Mouse (Mus musculus): Measurements from ENCODE around the gene Msrb1. TPM values are rescaled to one million over a fixed set of nuclear protein-coding genes. Genes with fewer than 3 reads are reported as not detected.

Msrb1 gene
- total RNA-seq, 1 experiment: 30.2 TPM

GRCm38 (mm10) chr17:24775173-24775572 lies 38.7 kb downstream of the Msrb1 start:
- peaks cover 1 to 17% of the 10 kb centered on the region in 2 experiments; a peak in 3 of 4 replicates for H3K4me1 ChIP-seq (ENCODE audit: control insufficient read depth in 2 of 2, insufficient read depth in 2 of 2, low read length in 2 of 2, poor library complexity in 1 of 2)
- H3K27ac ChIP-seq (ENCODE audit: insufficient read depth, low read depth, low read length, poor library complexity, severe bottlenecking): no peak overlapping the region
- no peak overlapping the region for H3K9ac ChIP-seq (ENCODE audit: insufficient read depth, low read depth, low read length, poor library complexity, severe bottlenecking)
- TF ChIP-seq ZNF384 (IDR thresholded peaks at IDR 0.05; ENCODE audit: low read depth, low read length) (no peak), MAFK (IDR thresholded peaks at IDR 0.05; ENCODE audit: insufficient read depth, low read depth, low read length) (no peak), ZC3H11A (IDR thresholded peaks at IDR 0.05; ENCODE audit: borderline replicate concordance, low read depth, low read length) (no peak), HCFC1 (IDR thresholded peaks at IDR 0.05; ENCODE audit: borderline replicate concordance, insufficient read depth, low read length) (no peak), CHD2 (IDR thresholded peaks at IDR 0.05; ENCODE audit: low read depth, low read length) (no peak)
- no peaks in the 10 kb centered on the region for H3K9me3 ChIP-seq (ENCODE audit: control insufficient read depth, insufficient read depth, low read depth, low read length)
- no peaks in the 10 kb centered on the region for H3K36me3 ChIP-seq (ENCODE audit: control insufficient read depth, insufficient read depth, low read length, poor library complexity, severe bottlenecking)
- no peak overlapping the region for H3K4me3 ChIP-seq (ENCODE audit: insufficient read depth in 1 of 2, low read depth in 1 of 2, low read length in 2 of 2, poor library complexity in 1 of 2, severe bottlenecking in 1 of 2)
- in situ Hi-C loops (cut with MboI; ENCODE audit: low sequenced_read_pairs in 2 of 2, unreplicated experiment in 2 of 2): no loop called here
- DNase-seq (ENCODE audit: low read depth, low spot score): no peak

DNA sequence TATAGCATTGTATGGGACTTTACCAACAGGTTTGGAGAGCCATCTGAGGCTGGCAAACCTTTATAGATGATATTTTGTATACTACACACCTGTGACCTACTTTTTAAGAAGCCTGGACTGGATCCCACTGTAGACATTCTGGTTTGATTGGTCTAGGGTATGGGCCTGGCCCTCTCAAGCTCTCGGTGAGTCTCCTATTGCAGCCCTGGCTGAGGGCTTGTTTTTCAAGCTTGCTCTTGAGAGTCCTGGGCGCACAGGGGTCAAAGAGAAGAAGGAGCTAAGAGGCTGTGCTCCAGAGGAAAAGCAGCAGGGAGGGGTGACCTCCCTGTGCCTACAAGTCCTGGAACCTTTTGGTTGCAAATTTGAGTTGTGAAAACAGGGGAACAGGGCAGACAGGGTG lies 40.6 kb downstream of the Msrb1 start:
- in situ Hi-C loops (cut with MboI; ENCODE audit: low sequenced_read_pairs in 2 of 2, unreplicated experiment in 2 of 2): no loop called here
- no peaks in the 10 kb centered on the region for H3K36me3 ChIP-seq (ENCODE audit: control insufficient read depth, insufficient read depth, low read length, poor library complexity, severe bottlenecking)
- H3K9ac ChIP-seq (ENCODE audit: insufficient read depth, low read depth, low read length, poor library complexity, severe bottlenecking): no peak overlapping the region
- peaks cover 1 to 17% of the 10 kb centered on the region in 2 experiments; a peak in 3 of 4 replicates for H3K4me1 ChIP-seq (ENCODE audit: control insufficient read depth in 2 of 2, insufficient read depth in 2 of 2, low read length in 2 of 2, poor library complexity in 1 of 2)
- no peak for TF ChIP-seq ZNF384 (IDR thresholded peaks at IDR 0.05; ENCODE audit: low read depth, low read length)
- no peak for TF ChIP-seq HCFC1 (IDR thresholded peaks at IDR 0.05; ENCODE audit: borderline replicate concordance, insufficient read depth, low read length)
- no peak for TF ChIP-seq MAFK (IDR thresholded peaks at IDR 0.05; ENCODE audit: insufficient read depth, low read depth, low read length)
- TF ChIP-seq ZC3H11A (IDR thresholded peaks at IDR 0.05; ENCODE audit: borderline replicate concordance, low read depth, low read length): no peak
- no peak for TF ChIP-seq CHD2 (IDR thresholded peaks at IDR 0.05; ENCODE audit: low read depth, low read length)
- H3K27ac ChIP-seq (ENCODE audit: insufficient read depth, low read depth, low read length, poor library complexity, severe bottlenecking): no peak overlapping the region
- DNase-seq (ENCODE audit: low read depth, low spot score): no peak
- no peaks in the 10 kb centered on the region for H3K9me3 ChIP-seq (ENCODE audit: control insufficient read depth, insufficient read depth, low read depth, low read length)
- H3K4me3 ChIP-seq (ENCODE audit: insufficient read depth in 1 of 2, low read depth in 1 of 2, low read length in 2 of 2, poor library complexity in 1 of 2, severe bottlenecking in 1 of 2): no peak overlapping the region

- no peak overlapping the region for H3K27ac ChIP-seq (ENCODE audit: insufficient read depth, low read depth, low read length, poor library complexity, severe bottlenecking)
- no peak overlapping the region for H3K4me3 ChIP-seq (ENCODE audit: insufficient read depth in 1 of 2, low read depth in 1 of 2, low read length in 2 of 2, poor library complexity in 1 of 2, severe bottlenecking in 1 of 2)
- peaks cover 1 to 2% of the 10 kb centered on the region in 2 experiments; a peak in 1 of 4 replicates for H3K4me1 ChIP-seq (ENCODE audit: control insufficient read depth in 2 of 2, insufficient read depth in 2 of 2, low read length in 2 of 2, poor library complexity in 1 of 2)
- no peak for TF ChIP-seq HCFC1 (IDR thresholded peaks at IDR 0.05; ENCODE audit: borderline replicate concordance, insufficient read depth, low read length)
- TF ChIP-seq MAFK (IDR thresholded peaks at IDR 0.05; ENCODE audit: insufficient read depth, low read depth, low read length): no peak
- TF ChIP-seq ZC3H11A (IDR thresholded peaks at IDR 0.05; ENCODE audit: borderline replicate concordance, low read depth, low read length): no peak
- TF ChIP-seq ZNF384 (IDR thresholded peaks at IDR 0.05; ENCODE audit: low read depth, low read length): no peak
- no peak for TF ChIP-seq CHD2 (IDR thresholded peaks at IDR 0.05; ENCODE audit: low read depth, low read length)
- no peak overlapping the region for H3K9ac ChIP-seq (ENCODE audit: insufficient read depth, low read depth, low read length, poor library complexity, severe bottlenecking)
- in situ Hi-C loops (cut with MboI; ENCODE audit: low sequenced_read_pairs in 2 of 2, unreplicated experiment in 2 of 2): no loop called here
- no peaks in the 10 kb centered on the region for H3K36me3 ChIP-seq (ENCODE audit: control insufficient read depth, insufficient read depth, low read length, poor library complexity, severe bottlenecking)
- no peak for DNase-seq (ENCODE audit: low read depth, low spot score)
- no peaks in the 10 kb centered on the region for H3K9me3 ChIP-seq (ENCODE audit: control insufficient read depth, insufficient read depth, low read depth, low read length)
Measured at GRCm38 (mm10) chr17:24780821-24781220, 44.4 kb downstream of the Msrb1 start.

DNA sequence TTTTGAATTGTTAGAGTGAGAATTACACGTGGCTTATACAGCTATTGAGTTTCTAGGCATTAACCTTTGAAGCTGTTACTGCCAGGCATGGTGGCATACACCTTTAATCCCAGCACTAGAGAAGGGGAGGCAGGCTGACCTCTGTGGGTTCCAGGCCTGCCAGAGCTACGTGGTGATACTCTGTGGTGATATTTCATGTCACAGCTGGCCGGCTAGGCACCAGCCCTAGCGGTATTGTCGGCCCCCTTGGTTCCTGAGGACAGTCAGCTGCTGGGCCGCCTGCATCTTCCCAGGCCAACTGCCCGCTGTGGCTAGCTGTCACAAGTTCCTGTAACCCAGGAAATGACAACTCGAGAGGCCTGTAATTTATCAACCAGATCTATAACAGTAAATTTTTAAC lies 55.7 kb downstream of the Msrb1 start:
- no peak overlapping the region for H3K27ac ChIP-seq (ENCODE audit: insufficient read depth, low read depth, low read length, poor library complexity, severe bottlenecking)
- no peak for TF ChIP-seq MAFK (IDR thresholded peaks at IDR 0.05; ENCODE audit: insufficient read depth, low read depth, low read length)
- TF ChIP-seq ZNF384 (IDR thresholded peaks at IDR 0.05; ENCODE audit: low read depth, low read length): no peak
- no peak for TF ChIP-seq HCFC1 (IDR thresholded peaks at IDR 0.05; ENCODE audit: borderline replicate concordance, insufficient read depth, low read length)
- no peak for TF ChIP-seq ZC3H11A (IDR thresholded peaks at IDR 0.05; ENCODE audit: borderline replicate concordance, low read depth, low read length)
- no peak for TF ChIP-seq CHD2 (IDR thresholded peaks at IDR 0.05; ENCODE audit: low read depth, low read length)
- in situ Hi-C loops (cut with MboI; ENCODE audit: low sequenced_read_pairs in 2 of 2, unreplicated experiment in 2 of 2): no loop called here
- peaks cover 0 to 3% of the 10 kb centered on the region in 2 experiments; a peak in 2 of 4 replicates for H3K4me1 ChIP-seq (ENCODE audit: control insufficient read depth in 2 of 2, insufficient read depth in 2 of 2, low read length in 2 of 2, poor library complexity in 1 of 2)
- H3K4me3 ChIP-seq (ENCODE audit: insufficient read depth in 1 of 2, low read depth in 1 of 2, low read length in 2 of 2, poor library complexity in 1 of 2, severe bottlenecking in 1 of 2): no peak overlapping the region
- DNase-seq (ENCODE audit: low read depth, low spot score): no peak
- H3K9me3 ChIP-seq (ENCODE audit: control insufficient read depth, insufficient read depth, low read depth, low read length): no peaks in the 10 kb centered on the region
- H3K9ac ChIP-seq (ENCODE audit: insufficient read depth, low read depth, low read length, poor library complexity, severe bottlenecking): no peak overlapping the region
- no peaks in the 10 kb centered on the region for H3K36me3 ChIP-seq (ENCODE audit: control insufficient read depth, insufficient read depth, low read length, poor library complexity, severe bottlenecking)

Other genes with a start within 250 kb of the Msrb1 start
- gene Caskin1, start 248.0 kb upstream of the Msrb1 start, total RNA-seq (2012; rRNA removed): 1.8 and 2.0 TPM in 2 replicates
- gene Traf7, start 208.7 kb upstream of the Msrb1 start, total RNA-seq (2012; rRNA removed): 149 and 228 TPM in 2 replicates
- 2.8 and 7.4 TPM in 2 replicates for gene Rab26, start 202.4 kb upstream of the Msrb1 start, total RNA-seq (2012; rRNA removed)
- gene Pkd1, start 186.8 kb upstream of the Msrb1 start, total RNA-seq (2012; rRNA removed): 27.8 and 35.9 TPM in 2 replicates
- gene Tsc2, start 104.0 kb upstream of the Msrb1 start, total RNA-seq (2012; rRNA removed): 93.0 and 118 TPM in 2 replicates
- 39.4 and 43.0 TPM in 2 replicates for gene Nthl1, start 104.0 kb upstream of the Msrb1 start, total RNA-seq (2012; rRNA removed)
- 11.4 and 22.7 TPM in 2 replicates for gene Slc9a3r2, start 86.3 kb upstream of the Msrb1 start, total RNA-seq (2012; rRNA removed)
- 3.0 and 6.0 TPM in 2 replicates for gene Npw, start 78.2 kb upstream of the Msrb1 start, total RNA-seq (2012; rRNA removed)
- gene Zfp598, start 67.0 kb upstream of the Msrb1 start, total RNA-seq (2012; rRNA removed): 39.7 and 55.9 TPM in 2 replicates
- gene Syngr3, start 46.7 kb upstream of the Msrb1 start, total RNA-seq (2012; rRNA removed): 4.1 and 13.1 TPM in 2 replicates
- 61.8 and 63.4 TPM in 2 replicates for gene Gfer, start 40.5 kb upstream of the Msrb1 start, total RNA-seq (2012; rRNA removed)
- 2.9 and 7.5 TPM in 2 replicates for gene Noxo1, start 40.4 kb upstream of the Msrb1 start, total RNA-seq (2012; rRNA removed)
- gene Tbl3, start 29.0 kb upstream of the Msrb1 start, total RNA-seq (2012; rRNA removed): 108 and 119 TPM in 2 replicates
- gene Rnf151, start 18.6 kb upstream of the Msrb1 start, total RNA-seq (2012; rRNA removed): 0.71 and 0.95 TPM in 2 replicates
- gene Rps2, start 18.5 kb upstream of the Msrb1 start, total RNA-seq (2012; rRNA removed): 3,495 and 3,661 TPM in 2 replicates
- gene Ndufb10, start 12.2 kb upstream of the Msrb1 start, total RNA-seq (2012; rRNA removed): 147 and 191 TPM in 2 replicates
- 0.16 and 0.67 TPM in 2 replicates for gene Rpl3l, start 8.8 kb upstream of the Msrb1 start, total RNA-seq (2012; rRNA removed)
- 1.6 and 2.3 TPM in 2 replicates for gene Hs3st6, start 16.3 kb downstream of the Msrb1 start, total RNA-seq (2012; rRNA removed)
- gene Meiob, start 67.6 kb downstream of the Msrb1 start, total RNA-seq (2012; rRNA removed): 0.13 and 0.42 TPM in 2 replicates
- 37.3 and 40.5 TPM in 2 replicates for gene Hagh, start 103.5 kb downstream of the Msrb1 start, total RNA-seq (2012; rRNA removed)
- gene Fahd1, start 113.7 kb downstream of the Msrb1 start, total RNA-seq (2012; rRNA removed): 9.7 and 9.8 TPM in 2 replicates
- 2.5 and 5.8 TPM in 2 replicates for gene Igfals, start 129.4 kb downstream of the Msrb1 start, total RNA-seq (2012; rRNA removed)
- 85.8 and 118 TPM in 2 replicates for gene Nubp2, start 149.7 kb downstream of the Msrb1 start, total RNA-seq (2012; rRNA removed)
- 34.2 and 37.1 TPM in 2 replicates for gene Spsb3, start 150.0 kb downstream of the Msrb1 start, total RNA-seq (2012; rRNA removed)
- 21.8 and 33.7 TPM in 2 replicates for gene Eme2, start 158.4 kb downstream of the Msrb1 start, total RNA-seq (2012; rRNA removed)
- gene Mrps34, start 158.5 kb downstream of the Msrb1 start, total RNA-seq (2012; rRNA removed): 36.1 and 39.6 TPM in 2 replicates
- gene Nme3, start 159.9 kb downstream of the Msrb1 start, total RNA-seq (2012; rRNA removed): 59.4 and 84.1 TPM in 2 replicates
- 55.7 and 63.7 TPM in 2 replicates for gene Mapk8ip3, start 200.3 kb downstream of the Msrb1 start, total RNA-seq (2012; rRNA removed)
- 90.3 and 105 TPM in 2 replicates for gene Jpt2, start 224.0 kb downstream of the Msrb1 start, total RNA-seq (2012; rRNA removed)